Mouse (Mus musculus) cortical plate, adult 2 months (tissue): ENCODE measurements around the gene March6.

ENCODE experiments used
- CTCF ChIP-seq: fragments of 200-500 bp; IDR thresholded peaks from 2 replicates; pipeline ENCODE4 v1.5.1; 2011; ENCODE audit warnings: mild to moderate bottlenecking, control low read depth, low read length; ENCODE audit not compliant: insufficient read depth; ENCODE audit errors: extremely low read depth
- POLR2A ChIP-seq: fragments of 200-500 bp; IDR thresholded peaks from 2 replicates; pipeline ENCODE4 v1.6.1; 2011; ENCODE audit warnings: mild to moderate bottlenecking, low read length, control low read depth; ENCODE audit not compliant: insufficient read depth; ENCODE audit errors: extremely low read depth

DNA sequence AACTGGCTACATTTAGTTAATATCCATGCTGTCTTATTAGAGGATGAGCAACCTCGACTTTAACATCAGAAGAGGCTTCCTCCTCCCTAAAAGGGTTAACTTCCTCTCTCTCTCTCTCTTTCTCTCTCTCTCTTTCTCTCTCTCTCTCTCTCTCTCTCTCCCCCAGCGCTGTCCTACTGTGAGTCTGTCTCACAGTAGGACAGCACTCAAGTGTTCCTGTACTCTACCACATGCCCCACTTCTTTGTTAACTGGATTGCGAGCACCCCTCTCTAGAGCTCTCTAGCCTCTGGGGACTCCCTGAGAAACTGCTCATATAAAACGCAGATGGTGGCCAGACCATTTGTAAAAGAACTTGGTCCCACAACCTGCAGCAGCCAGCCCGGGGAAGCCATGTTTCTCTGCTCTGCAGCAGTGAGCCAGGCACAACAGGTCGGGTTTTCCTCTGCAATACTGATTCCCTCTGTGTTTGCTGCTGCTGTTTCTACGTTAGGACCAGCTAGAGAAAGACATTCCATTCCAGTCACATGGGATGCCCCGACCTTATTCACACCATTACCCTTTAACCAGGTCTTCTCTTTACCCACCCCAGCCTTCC, 4.5 kb upstream of the March6 start:
- TF ChIP-seq CTCF (no peak), POLR2A (no peak)
